Mouse (Mus musculus) olfactory bulb, adult 2 months (tissue): ENCODE measurements around the gene Rgl1. TPM values are rescaled to one million over a fixed set of nuclear protein-coding genes. Genes with fewer than 3 reads are reported as not detected.

Experiments used
- H3K27ac ChIP-seq: fragments of 200-500 bp; 2 replicates; pipeline ENCODE4 v1.5.1; 2012; ENCODE audit warnings: low read depth, low read length; ENCODE audit not compliant: insufficient read depth
- H3K4me1 ChIP-seq: fragments of 200-500 bp; 2 replicates; pipeline ENCODE4 v1.6.1; 2012; ENCODE audit warnings: low read length; ENCODE audit not compliant: control insufficient read depth, insufficient read depth
- H3K4me3 ChIP-seq: fragments of 200-500 bp; 2 replicates; pipeline ENCODE4 v1.5.1; 2012; ENCODE audit warnings: mild to moderate bottlenecking, low read depth, low read length, moderate library complexity; ENCODE audit not compliant: insufficient read depth
- CTCF ChIP-seq: fragments of 200-500 bp; IDR thresholded peaks from 2 replicates; pipeline ENCODE4 v1.5.1; 2012; ENCODE audit warnings: low read depth, mild to moderate bottlenecking, low read length, moderate library complexity; ENCODE audit not compliant: insufficient read depth
- POLR2A ChIP-seq: fragments of 200-500 bp; IDR thresholded peaks from 2 replicates; pipeline ENCODE4 v1.6.1; 2012; ENCODE audit warnings: mild to moderate bottlenecking, low read depth, low read length, moderate library complexity; ENCODE audit not compliant: insufficient read depth
- WGBS: fragments of 180-500 bp; shearing (Covaris S2); methylation state at CpG from one replicate; pipeline ENCODE4 v1.1.7; 2018; 5-methylcytosine and 5-hydroxymethylcytosine counted together
- polyA plus RNA-seq: library from polyadenylated mRNA; stranded (reverse); fragments of >200 nt; gene quantifications from 2 replicates; pipeline ENCODE4 v1.2.4, GENCODE M21; 2012; ENCODE audit warnings: low replicate concordance; ENCODE audit not compliant: missing spikeins, insufficient read depth, insufficient read length

The Rgl1 gene
- not detected in 2 replicates for polyA plus RNA-seq

DNA sequence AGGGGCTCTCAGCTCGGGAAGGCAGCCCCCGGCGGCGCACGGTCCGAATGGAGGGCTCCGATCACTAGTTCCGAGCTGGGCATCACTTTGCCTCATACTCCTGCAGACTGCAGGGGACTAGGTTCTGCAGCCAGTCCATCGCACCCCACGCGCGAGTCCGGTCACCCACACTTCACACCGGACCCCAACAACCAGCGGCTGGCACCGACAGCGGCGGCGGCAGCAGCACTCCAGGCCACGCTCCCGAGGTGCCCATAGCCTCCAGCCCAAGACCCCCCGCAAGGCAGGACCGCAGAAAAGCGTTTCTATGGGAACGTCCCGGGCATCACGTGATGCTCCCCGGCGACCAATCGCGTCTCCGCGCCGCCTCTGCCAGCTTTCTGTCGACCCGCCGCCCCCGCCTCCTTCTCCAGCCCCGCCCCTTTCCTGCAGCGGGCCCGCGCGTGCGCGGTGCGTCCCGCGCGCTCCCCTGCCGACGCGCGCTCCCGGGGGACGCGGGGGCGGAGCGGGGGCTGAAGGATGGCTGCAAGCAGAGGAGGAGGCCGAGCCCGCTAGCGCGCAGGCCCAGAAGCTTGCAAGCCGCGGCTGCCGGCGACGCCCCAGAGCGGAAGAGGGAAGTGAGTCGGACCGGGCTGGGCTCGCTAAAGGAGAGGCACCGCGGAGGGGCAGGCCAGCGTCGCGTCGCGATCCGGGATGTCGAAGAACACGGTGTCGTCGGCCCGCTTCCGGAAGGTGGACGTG, at the start of gene Rgl1, which contains the start of gene Arpc5:
Rgl1 (minus strand) TSS at position 320 of the 741 bp plus-strand sequence.
Arpc5 (plus strand) TSS at position 511 of the 741 bp plus-strand sequence.
- Histone ChIP-seq H3K4me3 (peak within 1 kb of the TSS; percentile 92), H3K27ac (peak within 1 kb of the TSS; percentile 71), H3K4me1 (peaks cover 5% of the 10 kb centered on the region)
- WGBS = under 1% methylated on average over 86 of the region's 86 CpGs
- TF ChIP-seq CTCF (0 out of 2 replicates have a peak, but pooled peaks have one; percentile 22), POLR2A (peak; percentile 58)

DNA sequence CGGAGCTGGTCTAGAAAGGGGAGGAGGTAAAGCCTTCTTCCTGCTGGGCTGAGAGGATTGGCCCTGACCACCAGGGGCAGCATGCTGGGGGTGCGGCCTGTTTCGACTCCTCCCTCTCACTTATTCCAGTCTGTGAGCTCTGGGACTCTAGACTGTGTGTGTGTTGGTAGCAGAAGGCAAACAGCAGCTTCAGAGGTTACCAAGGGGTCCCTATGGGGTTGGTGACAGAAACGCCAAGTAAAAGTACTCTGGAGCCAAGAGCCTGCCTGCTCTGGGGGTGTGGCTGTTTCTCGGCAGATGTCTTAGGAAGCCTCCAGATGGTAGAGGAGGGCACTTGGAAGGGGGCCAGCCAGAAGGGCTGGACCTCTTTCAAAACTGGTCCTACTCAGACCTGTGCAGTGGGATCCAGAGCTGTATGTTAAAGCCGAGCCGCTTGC, 49.1 kb upstream of the Rgl1 start:
- 33% methylated on average over 7 of the region's 7 CpGs for WGBS
- TF ChIP-seq CTCF (peak; percentile 19; the same call in 1 of the 2 replicates), POLR2A (no peak)
- H3K4me1 ChIP-seq = peaks cover 26% of the 10 kb centered on the region
- no peak overlapping the region for H3K4me3 ChIP-seq
- no peak overlapping the region for H3K27ac ChIP-seq

DNA sequence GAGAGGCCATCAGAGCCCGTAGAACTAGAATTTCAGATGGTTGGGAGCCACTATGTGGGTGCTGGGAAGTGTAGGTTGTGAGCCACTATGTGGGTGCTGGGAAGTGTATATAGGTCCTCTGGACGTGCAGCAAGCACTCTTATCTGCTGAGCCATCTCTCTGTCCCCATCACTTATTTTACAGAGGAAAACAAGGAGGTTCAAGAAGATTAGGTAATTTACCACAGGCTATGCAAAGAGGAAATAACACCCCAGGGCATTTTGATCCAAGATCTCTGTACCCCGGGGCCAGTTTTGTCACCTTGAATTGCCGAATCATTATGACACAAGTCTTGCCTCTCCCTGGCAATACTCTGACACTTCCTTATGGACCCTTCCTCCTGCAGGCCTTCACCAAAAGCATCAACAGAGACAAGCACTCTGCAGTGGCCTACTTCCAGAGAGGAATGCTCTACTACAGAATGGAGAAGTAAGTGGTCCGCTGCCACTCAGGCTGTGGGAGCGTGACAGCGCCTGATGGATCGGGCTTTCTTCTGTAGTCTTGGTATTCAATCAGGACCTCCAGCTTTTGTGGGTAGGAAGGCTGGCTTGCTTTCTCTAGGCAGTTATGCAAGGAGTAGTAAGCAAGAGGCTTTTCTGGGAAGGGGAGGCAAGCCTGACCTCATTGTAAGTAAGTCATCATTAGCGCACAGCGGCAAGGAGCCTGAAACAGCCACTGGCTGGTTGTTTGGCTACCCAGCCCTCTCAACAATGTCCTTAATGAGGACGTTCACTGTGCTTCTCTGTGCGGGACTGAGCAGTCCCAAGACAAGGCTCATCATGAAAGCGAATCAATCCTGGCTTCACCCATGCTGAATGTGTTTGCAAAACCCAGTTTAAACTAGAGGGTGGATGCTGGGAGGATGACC, 44.6 kb upstream of the Rgl1 start:
- Histone ChIP-seq H3K4me3 (no peak overlapping the region), H3K4me1 (peaks cover 10% of the 10 kb centered on the region), H3K27ac (no peak overlapping the region)
- TF ChIP-seq POLR2A (no peak), CTCF (no peak)
- WGBS = 74% methylated on average over 13 of the region's 13 CpGs

DNA sequence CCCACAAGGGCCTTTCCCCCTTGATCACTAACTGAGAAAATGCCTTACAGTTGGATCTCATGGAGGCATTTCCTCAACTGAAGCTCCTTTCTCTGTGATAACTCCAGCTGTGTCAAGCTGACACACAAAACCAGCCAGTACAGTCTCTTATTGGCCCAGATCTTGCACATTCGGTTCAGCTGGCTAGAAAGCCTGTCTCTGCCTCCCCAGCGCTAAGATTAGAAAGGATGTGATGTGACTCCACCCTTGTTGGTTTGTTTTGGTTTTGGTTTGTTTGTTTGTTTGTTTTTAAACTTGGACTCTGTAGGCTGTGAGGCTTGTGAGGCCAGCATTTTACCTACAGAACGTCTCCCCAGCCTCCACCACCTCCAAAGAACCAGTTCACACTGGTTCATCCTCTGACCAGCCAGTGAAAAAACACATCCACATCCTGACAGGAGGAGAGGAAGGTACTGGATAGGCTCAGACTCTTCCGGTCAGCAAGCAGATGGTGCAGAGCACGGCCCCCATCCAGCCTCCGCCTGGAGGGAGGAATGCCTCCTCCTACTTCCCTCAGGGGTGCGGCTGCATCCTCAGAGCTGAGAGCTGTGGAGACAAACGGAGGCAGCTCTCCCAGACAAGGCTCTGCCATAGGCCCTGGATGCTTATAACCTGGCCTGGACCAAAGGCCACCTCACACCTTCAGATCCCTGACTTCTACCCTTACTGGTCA, 43.5 kb upstream of the Rgl1 start:
- Histone ChIP-seq H3K4me3 (no peak overlapping the region), H3K27ac (no peak overlapping the region), H3K4me1 (peaks cover 3% of the 10 kb centered on the region)
- 56% methylated on average over 8 of the region's 8 CpGs for WGBS
- TF ChIP-seq CTCF (no peak), POLR2A (no peak)

DNA sequence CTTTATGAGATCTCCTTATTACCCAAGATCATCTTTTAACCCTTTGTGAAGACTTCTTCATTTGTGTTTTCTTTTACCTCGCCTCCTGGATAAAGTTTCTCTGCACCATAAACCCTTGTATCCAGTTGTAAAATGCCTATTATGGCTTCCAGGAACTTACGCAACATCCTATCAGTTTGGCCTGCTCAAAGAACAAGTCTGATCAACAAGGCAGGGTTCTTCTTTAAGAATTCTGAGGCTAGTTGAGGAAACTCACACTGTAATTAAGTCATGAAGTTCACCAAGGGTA, 42.2 kb upstream of the Rgl1 start:
- no peak for TF ChIP-seq CTCF
- no peak for TF ChIP-seq POLR2A
- Histone ChIP-seq H3K27ac (no peak overlapping the region), H3K4me1 (peaks cover 3% of the 10 kb centered on the region), H3K4me3 (no peak overlapping the region)
- 91% methylated on average over 2 of the region's 2 CpGs for WGBS

DNA sequence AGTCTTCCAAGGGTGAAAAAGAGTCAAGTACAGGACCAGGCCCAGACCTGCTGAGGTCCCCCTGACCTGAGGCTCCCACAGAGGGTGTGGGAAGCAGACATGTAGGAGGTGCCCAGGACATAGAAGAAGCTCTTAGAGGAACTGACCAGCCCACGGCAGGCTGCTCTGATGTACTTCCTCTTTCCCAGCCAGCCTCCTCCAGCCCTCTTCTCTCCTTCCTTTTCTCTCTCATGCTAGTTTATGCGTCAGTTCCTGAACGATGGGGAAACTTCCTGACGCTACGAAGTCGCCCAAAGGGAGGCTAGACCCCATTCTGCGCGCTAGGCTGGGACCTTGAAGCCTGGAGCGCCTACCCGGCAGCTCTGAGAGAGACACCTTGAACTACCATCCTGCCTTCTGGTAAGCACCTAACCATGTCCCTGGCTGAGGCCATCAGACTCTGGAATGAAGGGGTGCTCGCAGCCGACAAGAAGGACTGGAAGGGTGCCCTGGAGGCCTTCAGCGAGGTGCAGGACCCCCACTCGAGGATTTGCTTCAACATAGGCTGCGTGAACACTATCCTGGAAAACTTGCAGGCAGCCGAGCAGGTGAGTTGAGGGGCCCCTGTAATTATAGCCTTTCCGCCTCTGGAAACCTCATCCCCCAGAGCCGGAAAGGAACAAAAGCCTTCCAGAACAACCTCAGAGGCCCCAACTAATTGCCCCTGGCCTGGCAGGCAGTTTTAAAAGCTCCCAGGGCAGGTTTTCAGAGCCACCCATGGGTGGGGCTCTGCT, 41.7 kb upstream of the Rgl1 start:
- Histone ChIP-seq H3K4me3 (no peak overlapping the region), H3K4me1 (peaks cover 3% of the 10 kb centered on the region), H3K27ac (no peak overlapping the region)
- WGBS = 84% methylated on average over 18 of the region's 18 CpGs
- TF ChIP-seq POLR2A (no peak), CTCF (no peak)

DNA sequence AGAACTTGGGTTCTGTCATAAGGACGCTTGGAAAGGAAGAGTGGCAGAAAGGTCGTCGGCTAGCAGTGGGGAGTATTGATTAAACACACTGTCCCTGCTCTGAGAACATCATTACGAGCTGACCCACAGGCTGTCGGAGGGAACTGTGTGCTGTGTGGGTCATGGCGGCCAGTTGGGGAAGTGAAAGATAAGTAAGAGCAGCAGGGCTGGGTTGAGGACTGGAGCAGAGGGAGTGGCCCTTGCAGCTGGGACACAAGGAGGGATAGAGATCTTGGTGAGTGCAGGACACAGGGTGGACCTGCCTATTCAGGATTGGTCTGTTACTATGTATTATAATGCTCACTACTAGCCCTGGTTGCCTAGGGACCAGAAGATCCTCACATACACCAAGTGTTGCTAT, 38.8 kb upstream of the Rgl1 start:
- Histone ChIP-seq H3K27ac (no peak overlapping the region), H3K4me3 (no peak overlapping the region), H3K4me1 (peaks cover 3% of the 10 kb centered on the region)
- 87% methylated on average over 6 of the region's 6 CpGs for WGBS
- TF ChIP-seq POLR2A = no peak
- no peak for TF ChIP-seq CTCF

DNA sequence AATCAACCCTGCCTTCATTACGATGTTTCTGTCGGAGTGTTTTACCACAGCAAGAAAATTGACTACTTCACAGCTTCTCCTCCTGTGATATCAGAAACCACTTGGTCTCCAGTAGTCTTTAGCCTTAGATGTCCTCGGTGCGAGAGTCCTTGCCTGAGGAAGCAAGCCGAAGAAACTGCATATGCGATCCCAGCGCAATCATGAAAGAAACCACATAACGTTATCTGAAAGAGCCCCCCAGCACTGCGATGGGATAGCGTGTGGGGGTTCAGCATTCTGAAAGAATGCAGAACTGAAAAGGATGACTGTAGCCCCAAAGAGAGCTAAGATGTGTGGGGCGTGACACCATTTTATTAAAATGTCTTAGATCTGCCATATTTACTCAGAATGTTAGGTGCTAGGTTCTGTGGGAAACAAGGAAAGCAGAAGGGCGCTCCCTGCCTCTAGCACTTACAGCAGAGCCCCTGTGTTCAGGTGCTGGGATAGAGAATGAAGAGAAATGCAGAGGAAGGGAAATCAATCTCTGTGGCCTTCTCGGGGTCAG, 34.6 kb upstream of the Rgl1 start:
- Histone ChIP-seq H3K4me1 (peaks cover 8% of the 10 kb centered on the region), H3K27ac (no peak overlapping the region), H3K4me3 (no peak overlapping the region)
- WGBS = 93% methylated on average over 13 of the region's 13 CpGs
- TF ChIP-seq CTCF = no peak
- TF ChIP-seq POLR2A = no peak
